Mouse (Mus musculus): ENCODE measurements at regions not wholly inside any gene's neighbourhood (a gene's known extent, or its start where the extent isn't known, plus 50 kb on each side); places are given as distances from the start of the nearest gene placed in this dataset.

- no peak for TF ChIP-seq GATA1 (IDR thresholded peaks at IDR 0.05; ENCODE audit: low read length)
These were observed 191.8 kb upstream of the Nabp1 start for GRCm38 (mm10) chr1:51670009-51670408.

GRCm38 (mm10) chr1:51668881-51669280 lies 190.7 kb upstream of the Nabp1 start:
- no peak for TF ChIP-seq GATA1 (IDR thresholded peaks at IDR 0.05; ENCODE audit: low read length)

- no peak for TF ChIP-seq GATA1 (IDR thresholded peaks at IDR 0.05; ENCODE audit: low read length)
These were observed 182.3 kb upstream of the Nabp1 start for GRCm38 (mm10) chr1:51660531-51660930.

GRCm38 (mm10) chr1:51657203-51657602 lies 179.0 kb upstream of the Nabp1 start:
- TF ChIP-seq GATA1 (IDR thresholded peaks at IDR 0.05; ENCODE audit: low read length) = no peak

- TF ChIP-seq GATA1 (IDR thresholded peaks at IDR 0.05; ENCODE audit: low read length) = no peak
These were observed 172.4 kb upstream of the Nabp1 start for GRCm38 (mm10) chr1:51650653-51650995.

GRCm38 (mm10) chr1:51649963-51650652 lies 171.9 kb upstream of the Nabp1 start:
- TF ChIP-seq GATA1 (IDR thresholded peaks at IDR 0.05; ENCODE audit: low read length) = no peak

- no peak for TF ChIP-seq GATA1 (IDR thresholded peaks at IDR 0.05; ENCODE audit: low read length)
These were observed 169.7 kb upstream of the Nabp1 start for GRCm38 (mm10) chr1:51647955-51648354.

- no peak for TF ChIP-seq GATA1 (IDR thresholded peaks at IDR 0.05; ENCODE audit: low read length)
These were observed 166.2 kb upstream of the Nabp1 start for GRCm38 (mm10) chr1:51644399-51644798.

- TF ChIP-seq GATA1 (IDR thresholded peaks at IDR 0.05; ENCODE audit: low read length) = no peak
These were observed 165.4 kb upstream of the Nabp1 start for GRCm38 (mm10) chr1:51643640-51644039.

- TF ChIP-seq GATA1 (IDR thresholded peaks at IDR 0.05; ENCODE audit: low read length) = no peak
These were observed 160.5 kb upstream of the Nabp1 start for GRCm38 (mm10) chr1:51638519-51639302.

- TF ChIP-seq GATA1 (IDR thresholded peaks at IDR 0.05; ENCODE audit: low read length) = no peak
These were observed 157.8 kb upstream of the Nabp1 start for GRCm38 (mm10) chr1:51635881-51636515.

- no peak for TF ChIP-seq GATA1 (IDR thresholded peaks at IDR 0.05; ENCODE audit: low read length)
These were observed 155.6 kb upstream of the Nabp1 start for GRCm38 (mm10) chr1:51633795-51634194.

- no peak for TF ChIP-seq GATA1 (IDR thresholded peaks at IDR 0.05; ENCODE audit: low read length)
These were observed 154.6 kb upstream of the Nabp1 start for GRCm38 (mm10) chr1:51632851-51633250.

- no peak for TF ChIP-seq GATA1 (IDR thresholded peaks at IDR 0.05; ENCODE audit: low read length)
These were observed 151.6 kb upstream of the Nabp1 start for GRCm38 (mm10) chr1:51629848-51630247.

- no peak for TF ChIP-seq GATA1 (IDR thresholded peaks at IDR 0.05; ENCODE audit: low read length)
These were observed 150.0 kb upstream of the Nabp1 start for GRCm38 (mm10) chr1:51628137-51628793.

- TF ChIP-seq GATA1 (IDR thresholded peaks at IDR 0.05; ENCODE audit: low read length) = no peak
These were observed 148.1 kb upstream of the Nabp1 start for GRCm38 (mm10) chr1:51626303-51626702.

All from G1E-ER4 (cell line).